Mouse (Mus musculus) limb, embryonic 11.5 days (tissue): Measurements from ENCODE around the gene Pikfyve. TPM values are rescaled to one million over a fixed set of nuclear protein-coding genes. Genes with fewer than 3 reads are reported as not detected.

ENCODE experiments used
- ATAC-seq: fragments of 200-750 bp; cut with Nextera tagmentation; 2 replicates; pipeline ENCODE4 v1.8.0; 2017; ENCODE audit warnings: low read depth; ENCODE audit not compliant: insufficient number of reproducible peaks, low FRiP score, low TSS enrichment
- DNase-seq: peaks from one replicate; pipeline ENCODE4 v3.0.0-alpha.2; 2015; ENCODE audit warnings: low spot score
- H3K27ac ChIP-seq: fragments of 300-500 bp; sonication (generic); replicated peaks from 2 replicates; pipeline ENCODE4 v1.5.1; 2014; ENCODE audit warnings: low read depth, mild to moderate bottlenecking, low read length
- H3K27me3 ChIP-seq: fragments of 300-500 bp; sonication (generic); 2 replicates; pipeline ENCODE4 v1.6.1; 2014; ENCODE audit warnings: mild to moderate bottlenecking, low read length, mixed read lengths; ENCODE audit not compliant: control insufficient read depth, insufficient read depth
- H3K36me3 ChIP-seq: fragments of 300-500 bp; sonication (generic); 2 replicates; pipeline ENCODE4 v1.6.1; 2014; ENCODE audit warnings: mild to moderate bottlenecking, low read length, moderate library complexity, mixed read lengths; ENCODE audit not compliant: control insufficient read depth, insufficient read depth
- H3K4me1 ChIP-seq: fragments of 300-500 bp; sonication (generic); 2 replicates; pipeline ENCODE4 v1.6.1; 2014; ENCODE audit warnings: low read length, mixed read lengths; ENCODE audit not compliant: control insufficient read depth, insufficient read depth
- H3K4me2 ChIP-seq: fragments of 300-500 bp; sonication (generic); 2 replicates; pipeline ENCODE4 v1.6.1; 2014; ENCODE audit warnings: low read depth, mild to moderate bottlenecking, moderate library complexity; ENCODE audit not compliant: severe bottlenecking
- H3K4me3 ChIP-seq: fragments of 300-500 bp; sonication (generic); 2 replicates; pipeline ENCODE4 v1.5.1; 2014; ENCODE audit warnings: low read depth, low read length
- H3K9ac ChIP-seq: fragments of 300-500 bp; sonication (generic); 2 replicates; pipeline ENCODE4 v1.6.1; 2014; ENCODE audit warnings: mild to moderate bottlenecking, low read length
- H3K9me3 ChIP-seq: fragments of 300-500 bp; sonication (generic); 2 replicates; pipeline ENCODE4 v1.6.1; 2016; ENCODE audit warnings: low read length; ENCODE audit not compliant: control insufficient read depth
- WGBS: fragments of 180-500 bp; shearing (Covaris S2); extraction: QIAGEN DNeasy Blood & Tissue Kit; methylation state at CpG from one replicate; pipeline ENCODE4 v1.1.7; 2014; 5-methylcytosine and 5-hydroxymethylcytosine counted together
- polyA plus RNA-seq: library from polyadenylated mRNA; unstranded; fragments of >200 nt; fragmentation: Nextera tagmentation; extraction: Ambion mirVana; gene quantifications from 2 replicates; pipeline ENCODE4 v1.2.1, GENCODE M21; 2014

Pikfyve gene
- 16.3 and 16.5 TPM in 2 replicates for polyA plus RNA-seq

DNA sequence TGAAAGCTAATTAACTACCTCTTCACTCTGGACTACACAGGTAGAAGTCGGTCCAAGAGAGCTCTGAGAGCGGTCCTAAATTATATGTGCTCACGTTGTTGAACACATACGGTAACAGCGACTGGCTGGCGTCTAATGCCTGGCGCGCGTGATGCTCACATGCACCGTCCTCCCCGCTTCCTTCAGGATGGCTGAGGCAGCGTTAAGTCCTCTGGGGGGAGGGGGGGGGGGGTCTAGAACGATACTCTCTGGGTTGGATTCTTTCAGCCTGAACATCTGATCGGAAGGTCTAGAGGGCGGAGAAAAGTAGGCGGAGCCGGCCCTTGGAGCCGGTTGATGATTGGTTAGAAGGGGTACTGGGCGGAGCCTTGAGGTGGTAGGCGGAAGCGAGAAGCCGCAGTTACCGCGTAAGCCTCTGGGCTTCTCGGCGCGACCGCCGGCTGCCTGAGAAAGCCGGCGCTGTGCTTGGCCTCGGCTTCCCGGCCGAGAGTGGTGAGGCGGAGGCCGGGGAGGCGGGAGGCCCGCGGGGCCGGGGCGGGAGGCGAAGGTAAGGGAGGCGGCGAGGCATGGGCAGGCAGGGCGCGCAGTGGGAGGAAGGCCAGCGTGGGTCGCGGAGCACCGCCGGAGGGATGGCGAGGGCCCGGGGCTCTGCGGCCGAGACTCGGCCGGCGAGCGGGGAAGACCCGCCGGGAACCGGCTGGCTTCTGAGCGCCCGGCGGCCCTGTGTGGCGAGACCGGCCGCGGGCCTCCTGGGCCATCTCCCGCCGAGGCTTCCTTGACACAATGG lies at the start of gene Pikfyve, which contains the start of gene Idh1:
TSS of gene Pikfyve (plus strand) at position 397 of the 787 bp plus-strand sequence.
TSS of gene Idh1 (minus strand) at position 214 of the 787 bp plus-strand sequence.
- Histone ChIP-seq H3K27me3 (no peaks in the 10 kb centered on the region), H3K9me3 (no peaks in the 10 kb centered on the region), H3K9ac (peak within 1 kb of the TSS; percentile 84), H3K4me2 (peak within 1 kb of the TSS; percentile 57), H3K27ac (peak within 1 kb of the TSS; percentile 56; the same call in 1 of the 2 replicates), H3K36me3 (no peaks in the 10 kb centered on the region), H3K4me1 (no peaks in the 10 kb centered on the region), H3K4me3 (peak within 1 kb of the TSS; percentile 88)
- peak; percentile 100 for ATAC-seq
- under 1% methylated on average over 52 of the region's 71 CpGs for WGBS
- DNase-seq: peak; percentile 97

DNA sequence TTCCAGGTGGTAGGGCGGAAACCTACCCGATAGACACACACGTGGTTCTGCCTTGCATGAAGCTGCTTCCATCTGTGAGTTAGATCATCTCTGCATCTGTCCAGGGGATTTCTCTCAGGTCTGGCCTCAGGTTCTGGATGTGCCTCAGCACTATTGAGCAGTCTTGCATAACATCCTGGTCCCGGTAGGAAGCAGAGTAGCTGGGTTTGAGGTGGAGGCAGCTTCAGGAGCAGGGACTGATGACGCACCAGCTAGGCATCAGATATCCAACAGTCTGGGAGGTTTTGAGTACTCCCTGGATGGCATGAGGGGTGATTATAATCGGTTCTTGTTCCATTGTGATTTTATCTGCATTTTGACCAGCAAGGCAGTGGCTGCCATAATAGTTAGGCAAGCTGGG lies 48.9 kb upstream of the Pikfyve start:
- Histone ChIP-seq H3K9ac (no peak overlapping the region), H3K9me3 (no peaks in the 10 kb centered on the region), H3K27ac (no peak overlapping the region), H3K4me3 (no peak overlapping the region), H3K4me1 (no peaks in the 10 kb centered on the region), H3K4me2 (no peak overlapping the region), H3K36me3 (no peaks in the 10 kb centered on the region), H3K27me3 (no peaks in the 10 kb centered on the region)
- WGBS: 89% methylated on average over 6 of the region's 6 CpGs
- ATAC-seq (no peak), DNase-seq (no peak)

DNA sequence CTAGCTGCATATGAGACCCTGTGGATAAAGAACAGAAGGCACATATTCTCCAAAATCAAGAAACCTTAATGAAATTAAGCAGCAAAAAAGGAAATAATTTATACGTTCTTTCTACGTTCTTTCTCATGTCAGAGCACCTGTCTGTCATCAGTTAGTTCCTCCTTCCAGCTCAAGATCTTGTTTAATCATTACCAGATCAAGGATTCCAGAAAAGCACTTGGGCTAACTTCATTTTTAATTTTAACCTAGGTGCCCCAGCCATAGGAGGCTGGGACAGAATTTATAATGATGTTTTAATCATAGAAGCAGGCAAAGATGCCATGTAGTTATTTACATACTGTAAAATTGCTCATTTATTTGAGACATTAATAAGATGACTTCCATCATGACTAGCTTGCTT lies 41.7 kb upstream of the Pikfyve start:
- no peak overlapping the region for H3K4me2 ChIP-seq
- H3K4me1 ChIP-seq: no peaks in the 10 kb centered on the region
- 82% methylated on average over 2 of the region's 2 CpGs for WGBS
- ATAC-seq (no peak), DNase-seq (no peak)
- no peaks in the 10 kb centered on the region for H3K27me3 ChIP-seq
- H3K4me3 ChIP-seq: no peak overlapping the region
- no peak overlapping the region for H3K27ac ChIP-seq
- no peaks in the 10 kb centered on the region for H3K36me3 ChIP-seq
- no peaks in the 10 kb centered on the region for H3K9me3 ChIP-seq
- no peak overlapping the region for H3K9ac ChIP-seq

DNA sequence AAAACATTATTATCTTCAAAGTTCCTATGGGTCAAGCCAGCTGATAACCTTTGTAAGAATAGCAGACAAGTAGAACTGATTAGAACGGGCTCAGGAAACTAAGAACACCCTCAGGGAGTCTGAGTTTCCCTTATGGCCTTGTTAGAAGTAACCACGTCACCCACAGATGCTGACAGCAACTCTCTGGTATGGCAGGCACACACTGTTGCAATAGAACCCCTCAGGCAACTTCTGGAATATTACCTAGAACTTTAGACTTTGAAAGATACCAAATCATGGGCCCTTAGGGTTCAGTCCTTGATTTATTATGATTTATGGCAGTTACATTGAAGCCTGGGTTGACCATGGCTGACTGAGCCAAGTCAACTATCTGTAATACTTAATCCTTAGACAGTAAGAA lies 39.9 kb upstream of the Pikfyve start:
- WGBS: 45% methylated on average over 2 of the region's 2 CpGs

DNA sequence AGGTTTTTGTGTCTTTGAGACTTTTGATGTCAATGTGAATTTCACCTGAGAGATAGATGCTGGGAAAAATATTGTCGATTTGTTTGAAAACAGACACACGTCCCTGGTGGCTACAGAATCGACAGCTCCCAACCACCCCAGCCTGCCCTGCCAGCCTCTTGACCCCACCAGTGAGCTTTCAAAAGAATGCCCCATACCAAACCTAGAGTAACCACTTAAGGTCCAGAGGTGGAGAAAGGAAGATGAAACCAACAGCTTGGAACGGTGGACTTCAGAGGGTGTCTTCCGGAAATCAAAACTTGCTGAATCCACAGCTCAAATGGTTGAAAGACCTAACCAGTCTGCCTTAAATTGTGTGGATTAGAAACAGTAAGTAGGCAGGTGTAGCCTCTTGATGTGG lies 39.2 kb upstream of the Pikfyve start:
- Histone ChIP-seq H3K27me3 (no peaks in the 10 kb centered on the region), H3K4me3 (no peak overlapping the region), H3K27ac (no peak overlapping the region), H3K36me3 (no peaks in the 10 kb centered on the region), H3K4me2 (no peak overlapping the region), H3K9me3 (no peaks in the 10 kb centered on the region), H3K4me1 (no peaks in the 10 kb centered on the region), H3K9ac (no peak overlapping the region)
- DNase-seq (no peak), ATAC-seq (no peak)
- 88% methylated on average over 5 of the region's 5 CpGs for WGBS

More for the DNA sequence above, 39.9 kb upstream of the Pikfyve start:
- Histone ChIP-seq H3K36me3 (no peaks in the 10 kb centered on the region), H3K9ac (no peak overlapping the region), H3K4me2 (no peak overlapping the region), H3K27ac (no peak overlapping the region), H3K9me3 (no peaks in the 10 kb centered on the region), H3K4me1 (no peaks in the 10 kb centered on the region), H3K27me3 (no peaks in the 10 kb centered on the region), H3K4me3 (no peak overlapping the region)
- DNase-seq (no peak), ATAC-seq (no peak)

DNA sequence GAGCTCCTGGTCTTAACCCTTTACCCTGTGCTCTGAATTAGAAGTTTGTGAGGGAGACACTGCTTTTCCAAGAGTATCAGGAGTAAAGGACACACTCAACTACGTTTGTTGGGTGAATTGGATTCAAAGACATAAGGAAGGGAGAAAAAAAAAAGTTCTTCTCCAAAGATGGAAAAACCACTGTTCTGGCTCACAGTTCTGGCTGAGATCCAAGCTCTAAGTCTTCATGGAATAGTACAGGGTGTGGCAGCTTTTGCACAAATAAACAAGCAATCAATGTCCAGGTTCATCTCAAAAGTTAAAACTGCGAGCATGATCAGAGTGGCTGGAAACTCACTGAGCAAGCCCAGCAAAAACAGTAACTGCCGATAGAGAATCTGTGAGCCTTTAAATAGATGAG lies 38.5 kb upstream of the Pikfyve start:
- no peak overlapping the region for H3K9ac ChIP-seq
- no peaks in the 10 kb centered on the region for H3K36me3 ChIP-seq
- 81% methylated on average over 3 of the region's 3 CpGs for WGBS
- no peaks in the 10 kb centered on the region for H3K4me1 ChIP-seq
- no peaks in the 10 kb centered on the region for H3K27me3 ChIP-seq
- DNase-seq (no peak), ATAC-seq (no peak)
- no peak overlapping the region for H3K27ac ChIP-seq
- H3K4me2 ChIP-seq: no peak overlapping the region
- no peak overlapping the region for H3K4me3 ChIP-seq
- H3K9me3 ChIP-seq: no peaks in the 10 kb centered on the region

DNA sequence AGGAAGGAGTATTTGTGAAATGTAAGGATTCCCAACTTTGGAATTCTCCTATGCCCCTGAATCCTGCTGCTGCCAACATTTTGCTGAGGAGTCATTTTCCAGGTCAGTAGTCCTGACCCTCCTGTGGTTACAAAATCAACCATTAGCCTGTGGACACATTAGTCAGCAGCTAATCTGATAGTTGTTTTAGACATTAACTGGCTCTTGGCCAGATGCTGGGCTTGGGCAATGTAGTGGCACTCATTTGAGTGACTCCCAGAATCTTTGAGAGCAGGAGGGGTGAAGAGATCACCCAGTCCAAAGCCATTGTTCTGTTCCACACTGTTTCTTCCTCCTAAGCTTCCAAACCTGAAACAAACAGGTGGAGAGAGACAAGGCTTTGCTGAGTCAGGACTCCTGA lies 31.7 kb upstream of the Pikfyve start:
- H3K27me3 ChIP-seq: no peaks in the 10 kb centered on the region
- H3K4me3 ChIP-seq: no peak overlapping the region
- ATAC-seq (no peak), DNase-seq (no peak)
- peaks cover 7% of the 10 kb centered on the region for H3K36me3 ChIP-seq
- no peaks in the 10 kb centered on the region for H3K9me3 ChIP-seq
- H3K9ac ChIP-seq: no peak overlapping the region
- no peaks in the 10 kb centered on the region for H3K4me1 ChIP-seq
- H3K27ac ChIP-seq: no peak overlapping the region
- H3K4me2 ChIP-seq: no peak overlapping the region

DNA sequence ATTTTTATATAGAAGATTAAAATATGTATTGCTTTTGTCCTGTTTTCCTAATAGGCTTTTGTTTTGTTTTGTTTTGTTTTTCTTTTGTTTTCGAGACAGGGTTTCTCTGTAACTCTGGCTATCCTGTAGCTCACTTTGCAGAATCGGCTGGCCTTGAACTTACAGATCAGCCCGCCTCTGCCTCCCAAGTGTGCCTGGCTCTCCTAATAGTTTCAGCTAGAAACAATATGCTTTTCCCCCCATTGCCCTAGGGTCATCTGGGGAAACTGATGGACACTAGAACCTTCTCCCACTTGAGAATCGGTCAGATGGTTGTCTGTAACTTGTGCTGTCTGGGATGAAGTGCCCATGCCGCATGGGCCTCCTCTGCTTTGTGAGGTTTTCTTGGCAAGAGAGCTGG lies 30.4 kb upstream of the Pikfyve start:
- Histone ChIP-seq H3K9me3 (no peaks in the 10 kb centered on the region), H3K36me3 (peaks cover 14% of the 10 kb centered on the region), H3K27me3 (no peaks in the 10 kb centered on the region), H3K4me1 (no peaks in the 10 kb centered on the region), H3K27ac (no peak overlapping the region), H3K4me3 (no peak overlapping the region), H3K4me2 (no peak overlapping the region), H3K9ac (no peak overlapping the region)
- WGBS: 93% methylated on average over 5 of the region's 5 CpGs
- ATAC-seq (no peak), DNase-seq (no peak)

DNA sequence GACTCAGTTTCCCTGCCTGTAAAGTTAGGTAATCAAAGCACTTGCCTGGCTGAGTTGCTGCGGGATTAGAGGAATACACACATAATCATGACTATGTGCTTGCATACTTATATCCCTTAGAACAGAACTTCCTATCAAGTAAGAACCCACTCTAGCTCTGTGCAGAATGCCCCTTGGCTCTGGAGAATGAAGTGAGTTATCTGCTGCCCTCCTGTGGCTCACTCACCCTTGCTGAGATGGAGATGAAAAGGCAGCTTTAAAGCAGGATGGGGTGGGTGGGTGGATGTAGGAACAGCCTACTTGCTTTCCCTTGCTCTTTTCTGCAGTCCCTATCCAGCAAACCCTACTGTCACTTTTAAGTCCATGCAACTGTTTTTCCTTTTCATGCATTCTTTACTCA lies 24.3 kb upstream of the Pikfyve start:
- no peak overlapping the region for H3K4me2 ChIP-seq
- peaks cover 18% of the 10 kb centered on the region for H3K36me3 ChIP-seq
- WGBS: 94% methylated on average over 1 of the region's 1 CpGs
- no peaks in the 10 kb centered on the region for H3K9me3 ChIP-seq
- H3K4me3 ChIP-seq: no peak overlapping the region
- H3K27me3 ChIP-seq: no peaks in the 10 kb centered on the region
- H3K9ac ChIP-seq: no peak overlapping the region
- H3K4me1 ChIP-seq: no peaks in the 10 kb centered on the region
- ATAC-seq: no peak
- DNase-seq: no peak
- H3K27ac ChIP-seq: no peak overlapping the region
